Mouse (Mus musculus): ENCODE measurements around the gene Acap2. TPM values are rescaled to one million over a fixed set of nuclear protein-coding genes. Genes with fewer than 3 reads are reported as not detected.

Acap2 gene
- total and polyA plus RNA-seq, 2 experiments from 2014 or later: 10.9 to 26.7 TPM

GRCm38 (mm10) chr16:31068280-31068679, 132.8 kb downstream of the Acap2 start:
- H3K4me3 ChIP-seq (ENCODE audit: low read depth, low read length): no peak overlapping the region
- H3K27ac ChIP-seq (ENCODE audit: low read depth, low read length): no peak overlapping the region
- ATAC-seq (ENCODE audit: low FRiP score) (no peak), DNase-seq (ENCODE audit: low spot score) (no peak)
- no peaks in the 10 kb centered on the region; the same call in 1 of the 2 replicates for H3K4me1 ChIP-seq (ENCODE audit: insufficient read depth, low read length)
- no peaks in the 10 kb centered on the region for H3K9me3 ChIP-seq (ENCODE audit: low read length)
- H3K36me3 ChIP-seq (ENCODE audit: insufficient read depth, low read length): no peaks in the 10 kb centered on the region; the same call in 1 of the 2 replicates
- H3K9ac ChIP-seq (replicated peaks; ENCODE audit: low read length, poor library complexity, severe bottlenecking): no peak overlapping the region
- no peak for TF ChIP-seq CTCF (IDR thresholded peaks at IDR 0.05)
- H3K4me2 ChIP-seq (ENCODE audit: low read depth, low read length, poor library complexity, severe bottlenecking): no peak overlapping the region
- 91% methylated on average over 7 of the region's 7 CpGs for WGBS
- no peaks in the 10 kb centered on the region for H3K27me3 ChIP-seq (ENCODE audit: insufficient read depth, low read length)

GRCm38 (mm10) chr16:31066344-31067098, 134.5 kb downstream of the Acap2 start:
- Histone ChIP-seq H3K4me3 (ENCODE audit: low read depth, low read length) (no peak overlapping the region), H3K4me2 (ENCODE audit: low read depth, low read length, poor library complexity, severe bottlenecking) (no peak overlapping the region), H3K27ac (ENCODE audit: low read depth, low read length) (no peak overlapping the region), H3K4me1 (ENCODE audit: insufficient read depth, low read length) (no peaks in the 10 kb centered on the region; the same call in 1 of the 2 replicates), H3K9me3 (ENCODE audit: low read length) (no peaks in the 10 kb centered on the region), H3K27me3 (ENCODE audit: insufficient read depth, low read length) (no peaks in the 10 kb centered on the region), H3K36me3 (ENCODE audit: insufficient read depth, low read length) (no peaks in the 10 kb centered on the region; the same call in 1 of the 2 replicates), H3K9ac (replicated peaks; ENCODE audit: low read length, poor library complexity, severe bottlenecking) (no peak overlapping the region)
- ATAC-seq (ENCODE audit: low FRiP score): no peak
- 68% methylated on average over 15 of the region's 15 CpGs for WGBS
- DNase-seq (ENCODE audit: low spot score): no peak
- no peak for TF ChIP-seq CTCF (IDR thresholded peaks at IDR 0.05)

GRCm38 (mm10) chr16:31064782-31065181, 136.3 kb downstream of the Acap2 start:
- no peak overlapping the region for H3K4me3 ChIP-seq (ENCODE audit: low read depth, low read length)
- no peaks in the 10 kb centered on the region for H3K27me3 ChIP-seq (ENCODE audit: insufficient read depth, low read length)
- WGBS: 93% methylated on average over 6 of the region's 6 CpGs
- no peaks in the 10 kb centered on the region; the same call in 1 of the 2 replicates for H3K36me3 ChIP-seq (ENCODE audit: insufficient read depth, low read length)
- DNase-seq (ENCODE audit: low spot score) (no peak), ATAC-seq (ENCODE audit: low FRiP score) (no peak)
- no peak overlapping the region for H3K9ac ChIP-seq (replicated peaks; ENCODE audit: low read length, poor library complexity, severe bottlenecking)
- TF ChIP-seq CTCF (IDR thresholded peaks at IDR 0.05): no peak
- H3K4me1 ChIP-seq (ENCODE audit: insufficient read depth, low read length): no peaks in the 10 kb centered on the region
- H3K27ac ChIP-seq (ENCODE audit: low read depth, low read length): no peak overlapping the region
- no peak overlapping the region for H3K4me2 ChIP-seq (ENCODE audit: low read depth, low read length, poor library complexity, severe bottlenecking)
- no peaks in the 10 kb centered on the region for H3K9me3 ChIP-seq (ENCODE audit: low read length)

DNA sequence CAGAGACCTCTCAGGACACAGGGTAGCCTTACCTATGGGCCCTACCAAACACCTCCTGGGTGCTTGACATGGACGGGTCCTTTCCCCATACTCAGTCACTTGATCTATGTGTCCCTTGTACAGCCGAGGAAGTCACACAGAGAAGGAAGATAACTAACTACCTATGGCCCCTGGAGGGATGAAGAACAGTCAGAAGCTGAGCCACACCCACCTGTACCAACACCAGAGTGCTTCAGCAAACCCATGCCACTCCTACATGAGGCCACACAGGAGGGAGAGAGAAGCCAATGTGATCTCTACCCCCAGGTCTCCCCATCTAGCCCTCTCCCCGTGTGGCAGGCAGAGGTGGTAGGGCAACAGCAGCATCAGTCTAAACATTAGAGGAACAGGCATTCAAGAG, 138.1 kb downstream of the Acap2 start:
- no peak for DNase-seq (ENCODE audit: low spot score)
- H3K4me2 ChIP-seq (ENCODE audit: low read depth, low read length, poor library complexity, severe bottlenecking): no peak overlapping the region
- no peaks in the 10 kb centered on the region for H3K4me1 ChIP-seq (ENCODE audit: insufficient read depth, low read length)
- H3K4me3 ChIP-seq (ENCODE audit: low read depth, low read length): no peak overlapping the region
- no peaks in the 10 kb centered on the region for H3K36me3 ChIP-seq (ENCODE audit: insufficient read depth, low read length)
- ATAC-seq (ENCODE audit: low FRiP score): no peak
- no peak overlapping the region for H3K27ac ChIP-seq (ENCODE audit: low read depth, low read length)
- TF ChIP-seq CTCF (IDR thresholded peaks at IDR 0.05): no peak
- H3K9me3 ChIP-seq (ENCODE audit: low read length): no peaks in the 10 kb centered on the region
- H3K9ac ChIP-seq (replicated peaks; ENCODE audit: low read length, poor library complexity, severe bottlenecking): no peak overlapping the region
- 93% methylated on average over 3 of the region's 3 CpGs for WGBS
- no peaks in the 10 kb centered on the region for H3K27me3 ChIP-seq (ENCODE audit: insufficient read depth, low read length)

- Histone ChIP-seq H3K9ac (replicated peaks; ENCODE audit: low read length, poor library complexity, severe bottlenecking) (no peak overlapping the region), H3K4me3 (ENCODE audit: low read depth, low read length) (no peak overlapping the region), H3K4me2 (ENCODE audit: low read depth, low read length, poor library complexity, severe bottlenecking) (no peak overlapping the region), H3K27me3 (ENCODE audit: insufficient read depth, low read length) (no peaks in the 10 kb centered on the region), H3K4me1 (ENCODE audit: insufficient read depth, low read length) (no peaks in the 10 kb centered on the region), H3K36me3 (ENCODE audit: insufficient read depth, low read length) (no peaks in the 10 kb centered on the region), H3K9me3 (ENCODE audit: low read length) (no peaks in the 10 kb centered on the region), H3K27ac (ENCODE audit: low read depth, low read length) (no peak overlapping the region)
- WGBS: 83% methylated on average over 11 of the region's 11 CpGs
- ATAC-seq (ENCODE audit: low FRiP score): no peak
- TF ChIP-seq CTCF (IDR thresholded peaks at IDR 0.05): no peak
- DNase-seq (ENCODE audit: low spot score): peak; percentile 12
Measured at GRCm38 (mm10) chr16:31061246-31061880, 139.7 kb downstream of the Acap2 start.

DNA sequence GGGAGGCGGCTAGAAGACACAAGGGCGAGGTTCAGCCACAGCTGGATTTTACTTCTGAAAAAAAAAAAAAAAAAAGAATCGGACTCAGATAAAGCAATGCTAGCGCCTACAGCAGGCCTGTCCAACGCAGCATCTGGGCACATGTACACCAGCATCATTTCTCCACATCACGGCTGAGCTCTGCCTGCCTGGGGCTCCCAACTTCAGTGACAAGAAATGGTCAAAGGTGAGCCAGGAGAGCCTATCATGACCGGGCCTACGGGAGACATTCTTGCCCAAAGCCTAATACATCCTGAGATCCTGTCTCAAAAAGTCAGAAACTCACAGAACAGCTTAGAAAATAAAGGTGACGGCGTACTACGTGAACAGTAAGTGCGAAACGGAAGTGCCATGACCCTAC, 140.3 kb downstream of the Acap2 start:
- 96% methylated on average over 13 of the region's 13 CpGs for WGBS
- no peak for DNase-seq (ENCODE audit: low spot score)

More for the DNA sequence above, 140.3 kb downstream of the Acap2 start:
- no peak for ATAC-seq (ENCODE audit: low FRiP score)
- Histone ChIP-seq H3K4me3 (ENCODE audit: low read depth, low read length) (no peak overlapping the region), H3K36me3 (ENCODE audit: insufficient read depth, low read length) (no peaks in the 10 kb centered on the region), H3K4me1 (ENCODE audit: insufficient read depth, low read length) (no peaks in the 10 kb centered on the region), H3K4me2 (ENCODE audit: low read depth, low read length, poor library complexity, severe bottlenecking) (no peak overlapping the region), H3K27ac (ENCODE audit: low read depth, low read length) (no peak overlapping the region), H3K9me3 (ENCODE audit: low read length) (no peaks in the 10 kb centered on the region), H3K27me3 (ENCODE audit: insufficient read depth, low read length) (no peaks in the 10 kb centered on the region), H3K9ac (replicated peaks; ENCODE audit: low read length, poor library complexity, severe bottlenecking) (no peak overlapping the region)
- no peak for TF ChIP-seq CTCF (IDR thresholded peaks at IDR 0.05)
